In genomic region chr2:35200898-35201668, GRCm38 (mm10) we compare ENCODE assay signal across 8 mouse cellular contexts. TPM values are rescaled to one million over a fixed set of nuclear protein-coding genes. Genes with fewer than 3 reads are reported as not detected.
DNase-seq lines count a peak whose midpoint lies in the region; ATAC-seq and TF ChIP-seq lines count a peak whose summit lies in the region.

Gene Rab14 (minus strand): TSS chr2:35201120.

- WGBS in heart, embryonic 12.5 days = under 1% methylated on average over 45 of the region's 47 CpGs
- WGBS in kidney, postnatal 0 days = under 1% methylated on average over 45 of the region's 47 CpGs
- WGBS in liver, embryonic 11.5 days = under 1% methylated on average over 43 of the region's 47 CpGs
- under 1% methylated on average over 47 of the region's 47 CpGs for WGBS in stomach, embryonic 14.5 days

- H3K36me3 ChIP-seq in heart, embryonic 12.5 days = no peaks in the 10 kb centered on the region
- H3K36me3 ChIP-seq in kidney, postnatal 0 days (ENCODE audit: insufficient read depth, low read length) = no peaks in the 10 kb centered on the region
- H3K36me3 ChIP-seq in liver, embryonic 11.5 days (ENCODE audit: control insufficient read depth, insufficient read depth, low read length) = no peaks in the 10 kb centered on the region
- peaks cover 4% of the 10 kb centered on the region for H3K36me3 ChIP-seq in stomach, embryonic 14.5 days (ENCODE audit: control insufficient read depth, insufficient read depth, low read length)

- peaks cover 15% of the 10 kb centered on the region for H3K4me1 ChIP-seq in heart, embryonic 12.5 days (replicated peaks)
- peaks cover 5% of the 10 kb centered on the region; the same call in 1 of the 2 replicates for H3K4me1 ChIP-seq in kidney, postnatal 0 days (replicated peaks; ENCODE audit: insufficient read depth, low read length)
- peaks cover 19% of the 10 kb centered on the region for H3K4me1 ChIP-seq in liver, embryonic 11.5 days (replicated peaks; ENCODE audit: control insufficient read depth, insufficient read depth, low read length)
- H3K4me1 ChIP-seq in stomach, embryonic 14.5 days (ENCODE audit: control insufficient read depth, insufficient read depth, low read length) = peaks cover 15% of the 10 kb centered on the region

- peak; percentile 99 for DNase-seq in CD4-positive helper T cell, adult 2 months (ENCODE audit: low read depth, low spot score)
- peak; percentile 98 for DNase-seq in brain, embryonic 18.5 days (ENCODE audit: low read depth, low spot score)
- DNase-seq in kidney, postnatal 0 days (ENCODE audit: low spot score) = peak; percentile 100
- DNase-seq in liver, embryonic 11.5 days (ENCODE audit: low spot score) = peak; percentile 100
- peak; percentile 100 for DNase-seq in naive thymus-derived CD4-positive, alpha-beta T cell, adult 2 months (ENCODE audit: low read depth)

- H3K27ac ChIP-seq in heart, embryonic 12.5 days (ENCODE audit: poor library complexity, severe bottlenecking) = peak within 1 kb of the TSS; percentile 99
- peak within 1 kb of the TSS; percentile 97 for H3K27ac ChIP-seq in kidney, postnatal 0 days
- H3K27ac ChIP-seq in liver, embryonic 11.5 days (ENCODE audit: low read depth, low read length) = peak within 1 kb of the TSS; percentile 94
- peak within 1 kb of the TSS; percentile 98 for H3K27ac ChIP-seq in stomach, embryonic 14.5 days (ENCODE audit: low read length)

- peak within 1 kb of the TSS; percentile 89 for H3K4me3 ChIP-seq in heart, embryonic 12.5 days
- H3K4me3 ChIP-seq in kidney, postnatal 0 days (replicated peaks; ENCODE audit: low read depth, low read length) = peak within 1 kb of the TSS; percentile 98
- peak within 1 kb of the TSS; percentile 96 for H3K4me3 ChIP-seq in liver, embryonic 11.5 days (ENCODE audit: low read depth, low read length)
- peak within 1 kb of the TSS; percentile 100 for H3K4me3 ChIP-seq in stomach, embryonic 14.5 days (ENCODE audit: low read depth, low read length)

- H3K27me3 ChIP-seq in heart, embryonic 12.5 days (replicated peaks) = no peaks in the 10 kb centered on the region
- no peaks in the 10 kb centered on the region for H3K27me3 ChIP-seq in kidney, postnatal 0 days (ENCODE audit: insufficient read depth, low read length)
- no peaks in the 10 kb centered on the region for H3K27me3 ChIP-seq in liver, embryonic 11.5 days (replicated peaks; ENCODE audit: control insufficient read depth, insufficient read depth, low read length)
- no peaks in the 10 kb centered on the region for H3K27me3 ChIP-seq in stomach, embryonic 14.5 days (ENCODE audit: control insufficient read depth, insufficient read depth, low read length)

- TF ChIP-seq CTCF in kidney, postnatal 0 days (IDR thresholded peaks at IDR 0.05; ENCODE audit: low read depth) = peak; percentile 26; the same call in 1 of the 2 replicates

- no peaks in the 10 kb centered on the region for H3K9me3 ChIP-seq in heart, embryonic 12.5 days (replicated peaks)
- H3K9me3 ChIP-seq in kidney, postnatal 0 days (replicated peaks; ENCODE audit: low read length) = no peaks in the 10 kb centered on the region
- no peaks in the 10 kb centered on the region for H3K9me3 ChIP-seq in liver, embryonic 11.5 days (ENCODE audit: control insufficient read depth, low read length)
- no peaks in the 10 kb centered on the region for H3K9me3 ChIP-seq in stomach, embryonic 14.5 days (ENCODE audit: control insufficient read depth, low read depth, low read length)

- peak; percentile 93 for ATAC-seq in erythroid progenitor cell, adult 5-6 weeks (replicated peaks; ENCODE audit: low FRiP score, poor library complexity, severe bottlenecking)
- peak; percentile 98 for ATAC-seq in heart, embryonic 12.5 days (ENCODE audit: insufficient number of reproducible peaks, low FRiP score)
- peak; percentile 98 for ATAC-seq in kidney, postnatal 0 days (replicated peaks; ENCODE audit: low FRiP score, low read depth)
- ATAC-seq in liver, embryonic 11.5 days (replicated peaks; ENCODE audit: low FRiP score) = peak; percentile 97
- peak; percentile 98 for ATAC-seq in stomach, embryonic 14.5 days (ENCODE audit: insufficient number of reproducible peaks, insufficient read depth, low FRiP score, low read depth)

- peak within 1 kb of the TSS; percentile 76 for H3K4me2 ChIP-seq in heart, embryonic 12.5 days
- peak within 1 kb of the TSS; percentile 76 for H3K4me2 ChIP-seq in kidney, postnatal 0 days (ENCODE audit: low read length)
- H3K4me2 ChIP-seq in liver, embryonic 11.5 days = peak within 1 kb of the TSS; percentile 94
- H3K4me2 ChIP-seq in stomach, embryonic 14.5 days (replicated peaks; ENCODE audit: low read depth, low read length) = peak within 1 kb of the TSS; percentile 96

- peak within 1 kb of the TSS; percentile 99 for H3K9ac ChIP-seq in heart, embryonic 12.5 days
- peak within 1 kb of the TSS; percentile 91 for H3K9ac ChIP-seq in kidney, postnatal 0 days (ENCODE audit: low read depth, low read length)
- H3K9ac ChIP-seq in liver, embryonic 11.5 days (ENCODE audit: low read depth, low read length) = peak within 1 kb of the TSS; percentile 97
- peak within 1 kb of the TSS; percentile 97 for H3K9ac ChIP-seq in stomach, embryonic 14.5 days (replicated peaks; ENCODE audit: low read depth, low read length)

RNA-seq across cellular contexts. Expression of gene Rab14, which starts in this region (rescaled TPM):
- 67.8 and 79.2 TPM in 2 replicates for total RNA-seq in erythroid progenitor cell, adult 5-6 weeks (2015; ENCODE audit: low replicate concordance)
- 71.3 and 117 TPM in 2 replicates for total RNA-seq in erythroid progenitor cell, adult 5-6 weeks (2017; ENCODE audit: low replicate concordance)
- polyA plus RNA-seq in heart, embryonic 12.5 days (2016; fragmentation: Nextera tagmentation; extraction: Ambion mirVana) = 255 and 280 TPM in 2 replicates
- 429 and 454 TPM in 2 replicates for polyA plus RNA-seq in kidney, postnatal 0 days (2015; fragmentation: Nextera tagmentation; extraction: Ambion mirVana)
- 192 and 201 TPM in 2 replicates for polyA plus RNA-seq in liver, embryonic 11.5 days (2014; fragmentation: Nextera tagmentation; extraction: Ambion mirVana)
- polyA plus RNA-seq in stomach, embryonic 14.5 days (2014; fragmentation: Nextera tagmentation; extraction: Ambion mirVana) = 314 and 322 TPM in 2 replicates

Comparison
In these comparisons a context has a peak if more than half of its experiments do, and no peak if none do; other contexts are left out.
1. Peak in every context shown above with its lines: DNase-seq, ATAC-seq, H3K4me3 ChIP-seq and H3K27ac ChIP-seq.